Mouse (Mus musculus) neural tube, embryonic 15.5 days (tissue): Measurements from ENCODE around the gene Gclm. TPM values are rescaled to one million over a fixed set of nuclear protein-coding genes. Genes with fewer than 3 reads are reported as not detected.
A peak's percentile ranks its signal among the peaks of the same experiment; 100 is the strongest.

Experiments used
- ATAC-seq: fragments of 200-750 bp; cut with Nextera tagmentation; 2 replicates; pipeline ENCODE4 v1.8.0; 2017; ENCODE audit warnings: mild to moderate bottlenecking, moderate TSS enrichment, moderate library complexity; ENCODE audit not compliant: low FRiP score
- H3K27ac ChIP-seq: fragments of 300-500 bp; sonication (generic); replicated peaks from 2 replicates; pipeline ENCODE4 v1.5.1; 2015; ENCODE audit warnings: mild to moderate bottlenecking, inconsistent platforms
- H3K27me3 ChIP-seq: fragments of 300-500 bp; sonication (generic); replicated peaks from 2 replicates; pipeline ENCODE4 v1.6.1; 2015; ENCODE audit warnings: inconsistent platforms
- H3K36me3 ChIP-seq: fragments of 300-500 bp; sonication (generic); 2 replicates; pipeline ENCODE4 v1.6.1; 2015; ENCODE audit warnings: inconsistent platforms
- H3K4me1 ChIP-seq: fragments of 300-500 bp; sonication (generic); 2 replicates; pipeline ENCODE4 v1.6.1; 2015; ENCODE audit warnings: inconsistent platforms
- H3K4me2 ChIP-seq: fragments of 300-500 bp; sonication (generic); 2 replicates; pipeline ENCODE4 v1.6.1; 2015; ENCODE audit warnings: inconsistent platforms, mild to moderate bottlenecking, moderate library complexity
- H3K4me3 ChIP-seq: fragments of 300-500 bp; sonication (generic); replicated peaks from 2 replicates; pipeline ENCODE4 v1.5.1; 2015; ENCODE audit warnings: mild to moderate bottlenecking, inconsistent platforms
- H3K9ac ChIP-seq: fragments of 300-500 bp; sonication (generic); replicated peaks from 2 replicates; pipeline ENCODE4 v1.6.1; 2015; ENCODE audit warnings: mild to moderate bottlenecking, inconsistent platforms
- H3K9me3 ChIP-seq: fragments of 300-500 bp; sonication (generic); replicated peaks from 2 replicates; pipeline ENCODE4 v1.6.1; 2016; ENCODE audit warnings: inconsistent platforms
- WGBS: fragments of 180-500 bp; shearing (Covaris S2); methylation state at CpG from one replicate; pipeline ENCODE4 v1.1.7; 2015; ENCODE audit warnings: mixed read lengths; 5-methylcytosine and 5-hydroxymethylcytosine counted together
- polyA plus RNA-seq: library from polyadenylated mRNA; unstranded; fragments of >200 nt; fragmentation: Nextera tagmentation; extraction: Ambion mirVana; gene quantifications from 2 replicates; pipeline ENCODE4 v1.2.1, GENCODE M21; 2015

Gene Gclm
- polyA plus RNA-seq: 50.0 and 52.7 TPM in 2 replicates

- Histone ChIP-seq H3K4me2 (peak within 1 kb of the TSS; percentile 73), H3K27ac (peak within 1 kb of the TSS; percentile 96), H3K36me3 (no peaks in the 10 kb centered on the region), H3K4me3 (peak within 1 kb of the TSS; percentile 97), H3K27me3 (no peaks in the 10 kb centered on the region), H3K9me3 (no peaks in the 10 kb centered on the region), H3K9ac (peak within 1 kb of the TSS; percentile 85), H3K4me1 (peaks cover 22% of the 10 kb centered on the region)
- WGBS: under 1% methylated on average over 56 of the region's 90 CpGs
- peak; percentile 98 for ATAC-seq
Observed at GRCm38 (mm10) chr3:122245215-122245877, at the start of gene Gclm. Gclm (plus strand) TSS chr3:122245557.

GRCm38 (mm10) chr3:122196621-122197298 lies 48.6 kb upstream of the Gclm start:
- H3K4me1 ChIP-seq: no peaks in the 10 kb centered on the region
- no peak overlapping the region for H3K4me3 ChIP-seq
- H3K27me3 ChIP-seq: no peaks in the 10 kb centered on the region
- no peak for ATAC-seq
- no peak overlapping the region for H3K9ac ChIP-seq
- H3K9me3 ChIP-seq: no peaks in the 10 kb centered on the region
- no peaks in the 10 kb centered on the region for H3K36me3 ChIP-seq
- H3K27ac ChIP-seq: no peak overlapping the region
- 56% methylated on average over 4 of the region's 4 CpGs for WGBS
- H3K4me2 ChIP-seq: no peak overlapping the region

GRCm38 (mm10) chr3:122198532-122198931 lies 46.8 kb upstream of the Gclm start:
- no peaks in the 10 kb centered on the region for H3K27me3 ChIP-seq
- H3K36me3 ChIP-seq: no peaks in the 10 kb centered on the region
- no peak overlapping the region for H3K4me2 ChIP-seq
- H3K27ac ChIP-seq: no peak overlapping the region
- no peaks in the 10 kb centered on the region for H3K9me3 ChIP-seq
- H3K4me1 ChIP-seq: no peaks in the 10 kb centered on the region
- no peak overlapping the region for H3K4me3 ChIP-seq
- 84% methylated on average over 2 of the region's 2 CpGs for WGBS
- H3K9ac ChIP-seq: no peak overlapping the region
- ATAC-seq: no peak

- H3K36me3 ChIP-seq: no peaks in the 10 kb centered on the region
- no peak for ATAC-seq
- no peak overlapping the region for H3K27ac ChIP-seq
- H3K4me2 ChIP-seq: no peak overlapping the region
- H3K9ac ChIP-seq: no peak overlapping the region
- H3K4me1 ChIP-seq: no peaks in the 10 kb centered on the region
- 68% methylated on average over 8 of the region's 8 CpGs for whole genome bisulfite sequencing
- H3K4me3 ChIP-seq: no peak overlapping the region
- H3K9me3 ChIP-seq: no peaks in the 10 kb centered on the region
- H3K27me3 ChIP-seq: no peaks in the 10 kb centered on the region
Observed at GRCm38 (mm10) chr3:122198966-122199381, 46.4 kb upstream of the Gclm start.

GRCm38 (mm10) chr3:122199600-122199999 lies 45.8 kb upstream of the Gclm start:
- Histone ChIP-seq H3K4me3 (no peak overlapping the region), H3K9ac (no peak overlapping the region), H3K36me3 (no peaks in the 10 kb centered on the region), H3K4me2 (no peak overlapping the region), H3K9me3 (no peaks in the 10 kb centered on the region), H3K4me1 (no peaks in the 10 kb centered on the region), H3K27me3 (no peaks in the 10 kb centered on the region), H3K27ac (no peak overlapping the region)
- WGBS: 70% methylated on average over 4 of the region's 4 CpGs
- ATAC-seq: no peak

GRCm38 (mm10) chr3:122200017-122200416 lies 45.3 kb upstream of the Gclm start:
- H3K27ac ChIP-seq: no peak overlapping the region
- no peak for ATAC-seq

GRCm38 (mm10) chr3:122200447-122200846 lies 44.9 kb upstream of the Gclm start:
- ATAC-seq: no peak
- H3K27me3 ChIP-seq: no peaks in the 10 kb centered on the region
- H3K27ac ChIP-seq: no peak overlapping the region
- H3K9ac ChIP-seq: no peak overlapping the region
- no peaks in the 10 kb centered on the region for H3K36me3 ChIP-seq
- WGBS: 42% methylated on average over 5 of the region's 5 CpGs
- H3K4me3 ChIP-seq: no peak overlapping the region
- H3K4me1 ChIP-seq: no peaks in the 10 kb centered on the region
- no peak overlapping the region for H3K4me2 ChIP-seq
- H3K9me3 ChIP-seq: no peaks in the 10 kb centered on the region

More at GRCm38 (mm10) chr3:122200017-122200416, 45.3 kb upstream of the Gclm start:
- Histone ChIP-seq H3K9me3 (no peaks in the 10 kb centered on the region), H3K4me2 (no peak overlapping the region), H3K27me3 (no peaks in the 10 kb centered on the region), H3K9ac (no peak overlapping the region), H3K36me3 (no peaks in the 10 kb centered on the region), H3K4me1 (no peaks in the 10 kb centered on the region), H3K4me3 (no peak overlapping the region)
- 85% methylated on average over 5 of the region's 5 CpGs for WGBS

- Histone ChIP-seq H3K4me3 (no peak overlapping the region), H3K36me3 (no peaks in the 10 kb centered on the region), H3K9me3 (no peaks in the 10 kb centered on the region), H3K4me1 (no peaks in the 10 kb centered on the region), H3K27me3 (no peaks in the 10 kb centered on the region), H3K27ac (no peak overlapping the region), H3K4me2 (no peak overlapping the region), H3K9ac (no peak overlapping the region)
- 38% methylated on average over 5 of the region's 5 CpGs for WGBS
- no peak for ATAC-seq
Observed at GRCm38 (mm10) chr3:122202307-122202732, 43.0 kb upstream of the Gclm start.

- ATAC-seq: no peak
- Histone ChIP-seq H3K4me2 (no peak overlapping the region), H3K9ac (no peak overlapping the region), H3K27me3 (no peaks in the 10 kb centered on the region), H3K36me3 (no peaks in the 10 kb centered on the region), H3K4me1 (no peaks in the 10 kb centered on the region), H3K9me3 (no peaks in the 10 kb centered on the region), H3K4me3 (no peak overlapping the region), H3K27ac (no peak overlapping the region)
- 84% methylated on average over 9 of the region's 9 CpGs for WGBS
Observed at GRCm38 (mm10) chr3:122203675-122204329, 41.6 kb upstream of the Gclm start.

GRCm38 (mm10) chr3:122205753-122206152 lies 39.6 kb upstream of the Gclm start:
- Histone ChIP-seq H3K9me3 (no peaks in the 10 kb centered on the region), H3K4me3 (no peak overlapping the region), H3K4me2 (no peak overlapping the region), H3K27ac (no peak overlapping the region), H3K9ac (no peak overlapping the region), H3K4me1 (no peaks in the 10 kb centered on the region), H3K36me3 (no peaks in the 10 kb centered on the region), H3K27me3 (no peaks in the 10 kb centered on the region)
- WGBS: 87% methylated on average over 6 of the region's 6 CpGs
- ATAC-seq: no peak

GRCm38 (mm10) chr3:122206279-122207070 lies 38.9 kb upstream of the Gclm start:
- H3K9me3 ChIP-seq: no peaks in the 10 kb centered on the region
- H3K9ac ChIP-seq: no peak overlapping the region
- H3K27ac ChIP-seq: no peak overlapping the region
- no peaks in the 10 kb centered on the region for H3K36me3 ChIP-seq
- ATAC-seq: no peak
- WGBS: 52% methylated on average over 8 of the region's 8 CpGs
- no peak overlapping the region for H3K4me2 ChIP-seq
- no peaks in the 10 kb centered on the region for H3K4me1 ChIP-seq
- H3K27me3 ChIP-seq: no peaks in the 10 kb centered on the region
- no peak overlapping the region for H3K4me3 ChIP-seq
